ENCODE assay signal across 22 mouse cellular contexts in genomic region chr7:91567423-91567822, GRCm38 (mm10).
DNase-seq lines count a peak whose midpoint lies in the region; ATAC-seq and TF ChIP-seq lines count a peak whose summit lies in the region.
"Had no signal": no experiment of that assay in that cellular context is flagged by ENCODE, and none has a peak within 500 bp of the region (broad histone marks: within the 10 kb centered on the region; RNA-seq: fewer than 3 reads in every experiment).

No protein-coding gene starts in this region.

- H3K9ac ChIP-seq in liver, adult 2 months (ENCODE audit: low read depth, low read length) = no peak overlapping the region
- no peak overlapping the region for H3K9ac ChIP-seq in liver, embryonic 12.5 days
- H3K9ac ChIP-seq in liver, postnatal 0 days (replicated peaks) = no peak overlapping the region
- H3K9ac ChIP-seq in liver, embryonic 11.5 days (ENCODE audit: low read depth, low read length) = no peak overlapping the region
- no peak overlapping the region for H3K9ac ChIP-seq in midbrain, embryonic 14.5 days (replicated peaks; ENCODE audit: low read length)

- no peak overlapping the region for H3K4me3 ChIP-seq in liver, adult 2 months (ENCODE audit: insufficient read depth, low read depth, low read length)
- H3K4me3 ChIP-seq in liver, embryonic 12.5 days = no peak overlapping the region
- H3K4me3 ChIP-seq in liver, postnatal 0 days (ENCODE audit: low read depth, low read length) = no peak overlapping the region
- H3K4me3 ChIP-seq in liver, embryonic 11.5 days (ENCODE audit: low read depth, low read length) = no peak overlapping the region
- H3K4me3 ChIP-seq in midbrain, embryonic 14.5 days (replicated peaks; ENCODE audit: low read depth, low read length) = no peak overlapping the region

- no peak for TF ChIP-seq CTCF in liver, adult 2 months (IDR thresholded peaks at IDR 0.05; ENCODE audit: low read depth, low read length)
- TF ChIP-seq CTCF in liver, postnatal 0 days (IDR thresholded peaks at IDR 0.05; ENCODE audit: low read depth) = no peak

- TF ChIP-seq POLR2A in liver, adult 2 months (IDR thresholded peaks at IDR 0.05; ENCODE audit: extremely low read depth, insufficient read depth, low read length) = no peak

- peaks cover 6% of the 10 kb centered on the region for H3K4me1 ChIP-seq in liver, adult 2 months (ENCODE audit: control insufficient read depth, insufficient read depth, low read length)
- H3K4me1 ChIP-seq in liver, embryonic 12.5 days = no peaks in the 10 kb centered on the region
- H3K4me1 ChIP-seq in liver, postnatal 0 days (ENCODE audit: insufficient read depth) = no peaks in the 10 kb centered on the region
- no peaks in the 10 kb centered on the region for H3K4me1 ChIP-seq in liver, embryonic 11.5 days (replicated peaks; ENCODE audit: control insufficient read depth, insufficient read depth, low read length)
- no peaks in the 10 kb centered on the region for H3K4me1 ChIP-seq in midbrain, embryonic 14.5 days (ENCODE audit: control insufficient read depth, insufficient read depth, low read length)

- H3K79me2 ChIP-seq in liver, adult 2 months (ENCODE audit: control insufficient read depth, insufficient read depth, low read length) = no peaks in the 10 kb centered on the region

- no peaks in the 10 kb centered on the region for H3K36me3 ChIP-seq in liver, adult 2 months (ENCODE audit: control insufficient read depth, insufficient read depth, low read length)
- no peaks in the 10 kb centered on the region for H3K36me3 ChIP-seq in liver, embryonic 12.5 days
- no peaks in the 10 kb centered on the region for H3K36me3 ChIP-seq in liver, postnatal 0 days (replicated peaks; ENCODE audit: insufficient read depth, low read length)
- no peaks in the 10 kb centered on the region for H3K36me3 ChIP-seq in liver, embryonic 11.5 days (ENCODE audit: control insufficient read depth, insufficient read depth, low read length)
- no peaks in the 10 kb centered on the region for H3K36me3 ChIP-seq in midbrain, embryonic 14.5 days (ENCODE audit: control insufficient read depth, insufficient read depth, low read length)
- H3K36me3 ChIP-seq: G1E had no signal

- H3K9me3 ChIP-seq in liver, embryonic 12.5 days (replicated peaks) = no peaks in the 10 kb centered on the region
- H3K9me3 ChIP-seq in liver, postnatal 0 days (ENCODE audit: low read length) = no peaks in the 10 kb centered on the region
- no peaks in the 10 kb centered on the region for H3K9me3 ChIP-seq in liver, embryonic 11.5 days (ENCODE audit: control insufficient read depth, low read length)
- no peaks in the 10 kb centered on the region for H3K9me3 ChIP-seq in midbrain, embryonic 14.5 days (ENCODE audit: control insufficient read depth, low read length)
- H3K9me3 ChIP-seq: G1E had no signal

- H3K27ac ChIP-seq in liver, adult 2 months (replicated peaks; ENCODE audit: insufficient read depth, low read depth, low read length) = no peak overlapping the region
- no peak overlapping the region for H3K27ac ChIP-seq in liver, embryonic 12.5 days
- no peak overlapping the region for H3K27ac ChIP-seq in liver, postnatal 0 days (ENCODE audit: low read depth)
- H3K27ac ChIP-seq in liver, embryonic 11.5 days (ENCODE audit: low read depth, low read length) = no peak overlapping the region
- H3K27ac ChIP-seq in midbrain, embryonic 14.5 days (replicated peaks; ENCODE audit: low read depth, low read length) = no peak overlapping the region

- no peak overlapping the region for H3K4me2 ChIP-seq in liver, embryonic 12.5 days
- H3K4me2 ChIP-seq in liver, postnatal 0 days (ENCODE audit: low read depth, low read length) = no peak overlapping the region
- no peak overlapping the region for H3K4me2 ChIP-seq in liver, embryonic 11.5 days
- no peak overlapping the region for H3K4me2 ChIP-seq in midbrain, embryonic 14.5 days (ENCODE audit: low read length)

- no peak for TF ChIP-seq EP300 in liver, postnatal 0 days (IDR thresholded peaks at IDR 0.05; ENCODE audit: low read depth)

- ATAC-seq in liver, embryonic 12.5 days = no peak
- ATAC-seq in liver, postnatal 0 days = peak; percentile 50
- ATAC-seq in liver, embryonic 11.5 days (replicated peaks; ENCODE audit: low FRiP score) = no peak
- ATAC-seq in midbrain, embryonic 14.5 days (ENCODE audit: low FRiP score, low TSS enrichment) = no peak
- ATAC-seq: activated CD4-positive, CD25-positive, alpha-beta regulatory T cell, adult 4 months; CD4-positive, CD25-positive, alpha-beta regulatory T cell, adult 4 months; Patski had no signal

- peak; percentile 90 for DNase-seq in liver, adult 2 months (ENCODE audit: extremely low read depth, low read depth, low spot score)
- DNase-seq in liver, postnatal 0 days = no peak
- no peak for DNase-seq in liver, embryonic 11.5 days (ENCODE audit: low spot score)
- DNase-seq in adipocyte (ENCODE audit: low spot score) = peak; percentile 50
- DNase-seq in midbrain, embryonic 14.5 days = no peak
- DNase-seq: adrenal gland, adult 2 months; adrenal gland, adult 8-10 months; adrenal gland, postnatal 10 days; adrenal gland, postnatal 14 days; adrenal gland, postnatal 25 days; adrenal gland, postnatal 36 days; B cell, adult 2 months; cerebellum, adult 11 months; cerebellum, adult 11-12 months; cerebellum, adult 18-20 months; cerebellum, adult 2 months had no signal

- no peaks in the 10 kb centered on the region for H3K27me3 ChIP-seq in liver, adult 2 months (ENCODE audit: control insufficient read depth, insufficient read depth, low read length)
- H3K27me3 ChIP-seq in liver, embryonic 12.5 days (replicated peaks) = no peaks in the 10 kb centered on the region
- H3K27me3 ChIP-seq in liver, postnatal 0 days (ENCODE audit: insufficient read depth, low read length) = no peaks in the 10 kb centered on the region
- H3K27me3 ChIP-seq in liver, embryonic 11.5 days (replicated peaks; ENCODE audit: control insufficient read depth, insufficient read depth, low read length) = no peaks in the 10 kb centered on the region
- H3K27me3 ChIP-seq in midbrain, embryonic 14.5 days (ENCODE audit: control insufficient read depth, insufficient read depth, low read length) = no peaks in the 10 kb centered on the region
- H3K27me3 ChIP-seq: CH12.LX had no signal

Comparison
In these comparisons a context has a peak if more than half of its experiments do, and no peak if none do; other contexts are left out.
1. DNase-seq: peak in liver, adult 2 months (single experiment) and adipocyte (single experiment); none in liver, postnatal 0 days (single experiment), liver, embryonic 11.5 days (single experiment) and midbrain, embryonic 14.5 days (single experiment).